Mouse (Mus musculus) ES-Bruce4 (cell line): ENCODE data around the gene Igsf6.

ENCODE experiments used
- CTCF ChIP-seq: IDR thresholded peaks from one replicate; pipeline ENCODE4 v1.8.1; 2011; ENCODE audit warnings: low read depth, low read length
- POLR2A ChIP-seq: IDR thresholded peaks from one replicate; pipeline ENCODE4 v1.8.1; 2011; ENCODE audit warnings: low read length; ENCODE audit not compliant: insufficient read depth

DNA sequence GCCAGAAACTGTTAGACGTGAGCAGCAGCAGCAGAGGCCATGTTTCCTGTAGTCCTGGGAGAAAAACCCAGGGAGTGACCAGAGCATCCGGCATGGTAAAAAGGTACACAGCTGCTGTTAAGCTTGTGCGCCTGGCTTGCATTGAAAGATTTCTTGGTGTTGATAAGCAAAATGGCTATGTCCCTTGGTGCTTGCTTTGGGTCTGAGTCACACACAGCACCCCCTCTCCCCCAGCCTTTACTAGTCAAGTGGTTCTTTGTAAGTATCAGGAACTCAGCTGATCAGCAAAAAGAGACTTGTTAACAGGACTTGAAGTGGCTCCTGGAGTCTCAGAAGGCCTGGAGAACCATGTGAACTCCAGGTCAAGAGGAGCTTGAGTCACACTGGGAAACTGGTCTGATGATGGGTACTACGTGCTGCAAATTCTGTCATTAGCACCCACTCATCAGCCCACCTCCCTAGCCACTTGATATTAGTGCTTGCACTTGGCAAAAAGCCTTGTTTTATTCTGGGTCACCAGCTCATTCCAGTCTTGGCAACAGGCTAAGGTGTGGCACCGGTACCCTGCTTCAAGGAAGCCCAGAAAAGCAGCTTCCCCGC lies 529 bp upstream of the Igsf6 start:
- no peak for TF ChIP-seq CTCF
- no peak for TF ChIP-seq POLR2A
